Mouse (Mus musculus): ENCODE measurements around the gene Lipf. TPM values are rescaled to one million over a fixed set of nuclear protein-coding genes. Genes with fewer than 3 reads are reported as not detected.

Gene Lipf
- polyA plus RNA-seq (2014; fragmentation: Illumina TruSeq; extraction: RNeasy Lipid Tissue Mini Kit (QIAGEN cat#74804)) = 0.34 TPM

GRCm38 (mm10) chr19:33960887-33961286 is at the start of gene Lipf:
Gene Lipf, plus strand, starts transcription at chr19:33961187.

DNA sequence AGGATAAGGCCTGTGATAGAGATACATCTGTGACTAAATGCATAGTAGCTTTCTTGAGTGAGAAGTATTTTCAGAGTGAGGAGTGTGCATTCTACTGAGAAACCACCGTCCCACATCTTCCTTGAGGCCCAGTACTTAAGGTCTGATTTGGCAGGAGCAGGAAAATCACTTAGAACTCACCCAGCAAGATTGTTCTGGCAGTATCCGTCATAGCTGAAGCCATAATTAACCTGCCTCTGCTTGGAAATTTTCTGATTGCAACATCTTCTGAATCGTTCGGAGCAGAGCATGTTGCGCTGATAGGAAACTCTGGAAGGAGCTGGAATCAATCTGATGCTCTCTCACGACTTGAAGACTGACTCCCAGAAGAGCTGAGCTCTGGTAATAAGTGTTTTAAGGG is 47.0 kb downstream of the Lipf start, which contains the start of gene Lipk:
Gene Lipk (plus strand): TSS at position 289 of the 400 bp plus-strand sequence.

Other genes starting within 250 kb of the Lipf start
- 0.60 TPM for gene Lipo2, start 209.8 kb upstream of the Lipf start, polyA plus RNA-seq (2014; fragmentation: Illumina TruSeq; extraction: RNeasy Lipid Tissue Mini Kit (QIAGEN cat#74804))
- 94.0 TPM for gene Lipo3, start 199.2 kb upstream of the Lipf start, polyA plus RNA-seq (2014; fragmentation: Illumina TruSeq; extraction: RNeasy Lipid Tissue Mini Kit (QIAGEN cat#74804))
- gene Lipo1, start 173.7 kb upstream of the Lipf start, polyA plus RNA-seq (2014; fragmentation: Illumina TruSeq; extraction: RNeasy Lipid Tissue Mini Kit (QIAGEN cat#74804)) = not detected
- not detected for gene Lipk, start 47.1 kb downstream of the Lipf start, polyA plus RNA-seq (2014; fragmentation: Illumina TruSeq; extraction: RNeasy Lipid Tissue Mini Kit (QIAGEN cat#74804))
- not detected for gene Lipn, start 106.2 kb downstream of the Lipf start, polyA plus RNA-seq (2014; fragmentation: Illumina TruSeq; extraction: RNeasy Lipid Tissue Mini Kit (QIAGEN cat#74804))
- gene Lipm, start 139.7 kb downstream of the Lipf start, polyA plus RNA-seq (2014; fragmentation: Illumina TruSeq; extraction: RNeasy Lipid Tissue Mini Kit (QIAGEN cat#74804)) = not detected
- not detected for gene Ankrd22, start 204.9 kb downstream of the Lipf start, polyA plus RNA-seq (2014; fragmentation: Illumina TruSeq; extraction: RNeasy Lipid Tissue Mini Kit (QIAGEN cat#74804))
- gene Stambpl1, start 231.0 kb downstream of the Lipf start, polyA plus RNA-seq (2014; fragmentation: Illumina TruSeq; extraction: RNeasy Lipid Tissue Mini Kit (QIAGEN cat#74804)) = 14.9 TPM